Mouse (Mus musculus) cerebellum, postnatal 10 days (tissue): ENCODE results near the gene Hrh1.
"Not testable (repeated sequence)": the region's sequence is repeated elsewhere in the genome, so short reads cannot be mapped to it uniquely, and the experiment has no call there.

ENCODE experiments used
- DNase-seq, 2 experiments: peaks; one replicate each; pipeline ENCODE4 v3.0.0; 2021; ENCODE audit warnings: mixed read lengths in 2 of 2

The Hrh1 gene

GRCm38 (mm10) chr6:114473541-114473940 is 75.8 kb downstream of the Hrh1 start:
- no peak for DNase-seq

DNA sequence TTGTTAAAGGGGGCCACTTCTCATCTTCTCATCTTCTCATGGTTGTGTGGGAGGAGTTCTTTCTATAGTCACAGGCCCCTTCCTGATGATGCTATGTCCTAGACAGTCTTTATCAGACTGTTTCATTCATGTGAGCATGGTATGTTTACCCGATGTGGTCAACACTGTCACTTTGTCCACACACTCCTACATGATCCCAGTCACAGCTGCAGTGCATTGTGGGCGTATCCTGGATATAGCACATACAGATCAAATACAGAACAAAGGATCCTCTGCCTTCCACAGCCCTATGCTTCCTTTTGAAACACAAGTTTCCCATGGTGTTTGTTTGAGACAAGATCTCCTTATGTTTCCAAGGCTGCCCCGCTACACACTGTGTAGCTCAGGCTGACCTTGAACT is 76.3 kb downstream of the Hrh1 start:
- no peak for DNase-seq

DNA sequence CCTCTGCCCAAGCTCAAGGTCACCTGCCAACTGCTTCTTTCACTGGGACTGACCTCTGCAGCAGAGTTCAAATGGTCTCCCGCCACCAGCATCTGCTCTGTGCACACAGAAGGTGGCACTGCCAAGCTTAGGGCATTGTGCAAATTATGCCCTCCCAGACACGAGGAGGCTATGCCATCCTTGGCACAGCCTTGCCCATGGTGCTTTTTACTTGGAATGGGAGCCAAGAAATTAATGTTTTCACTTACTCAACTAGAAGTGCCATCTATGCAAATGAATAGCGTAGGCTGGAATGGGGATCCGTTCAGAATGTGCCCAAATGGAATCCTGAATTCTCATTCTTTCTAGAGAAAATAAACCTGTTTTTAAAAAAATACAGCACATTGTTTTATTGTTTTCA is 77.2 kb downstream of the Hrh1 start:
- peak; percentile 51 to 65 for DNase-seq

- peak in 1 of 2 experiments; percentile 29 for DNase-seq
Observed at GRCm38 (mm10) chr6:114478771-114479170, 81.0 kb downstream of the Hrh1 start.

DNA sequence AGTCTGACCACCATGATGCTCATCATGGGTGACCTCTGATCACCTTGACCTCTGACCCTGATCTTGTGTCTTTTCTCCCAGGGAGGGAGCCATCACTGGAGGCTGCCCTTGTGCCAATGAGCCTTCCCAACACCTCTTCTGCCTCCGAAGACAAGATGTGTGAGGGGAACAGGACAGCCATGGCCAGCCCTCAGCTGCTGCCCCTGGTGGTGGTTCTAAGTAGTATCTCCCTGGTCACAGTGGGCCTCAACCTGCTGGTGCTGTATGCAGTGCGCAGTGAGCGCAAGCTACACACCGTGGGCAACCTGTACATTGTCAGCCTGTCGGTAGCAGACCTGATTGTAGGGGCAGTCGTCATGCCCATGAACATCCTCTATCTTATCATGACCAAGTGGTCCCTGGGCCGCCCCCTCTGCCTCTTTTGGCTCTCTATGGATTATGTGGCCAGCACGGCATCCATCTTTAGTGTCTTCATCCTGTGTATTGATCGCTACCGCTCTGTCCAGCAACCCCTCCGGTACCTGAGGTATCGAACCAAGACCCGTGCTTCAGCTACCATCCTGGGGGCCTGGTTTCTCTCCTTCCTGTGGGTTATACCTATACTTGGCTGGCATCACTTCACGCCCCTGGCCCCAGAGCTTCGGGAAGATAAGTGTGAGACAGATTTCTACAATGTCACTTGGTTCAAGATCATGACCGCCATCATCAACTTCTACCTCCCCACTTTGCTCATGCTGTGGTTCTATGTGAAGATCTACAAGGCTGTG is 82.1 kb downstream of the Hrh1 start:
- DNase-seq = peak in 1 of 2 experiments; percentile 45

GRCm38 (mm10) chr6:114489371-114489770 is 91.6 kb downstream of the Hrh1 start:
- peak; percentile 72 for DNase-seq

- DNase-seq = peak in 1 of 2 experiments; percentile 1
Observed at GRCm38 (mm10) chr6:114492588-114492987, 94.9 kb downstream of the Hrh1 start.

DNA sequence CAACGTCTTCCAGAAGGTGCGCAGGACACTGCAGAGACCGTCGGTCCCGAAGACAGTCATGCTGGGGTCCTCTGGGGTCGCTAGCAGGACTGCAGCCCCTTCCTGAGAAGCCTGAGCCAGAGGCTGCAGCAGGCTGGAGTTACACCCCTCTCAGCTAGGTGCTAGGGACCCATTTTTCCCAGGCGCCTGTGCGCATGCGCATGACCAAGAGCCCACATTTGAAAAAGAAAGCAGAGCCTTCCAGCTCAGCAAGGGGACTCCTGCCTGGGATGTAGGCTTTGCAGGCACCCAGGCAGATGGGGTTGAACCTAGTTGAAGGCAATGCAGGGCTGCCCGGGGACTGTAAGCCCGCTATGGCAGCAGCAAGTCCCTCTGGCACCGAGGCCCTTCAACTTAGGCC is 97.3 kb downstream of the Hrh1 start:
- DNase-seq = peak; percentile 18 to 29

- DNase-seq = not testable (repeated sequence)
Observed at GRCm38 (mm10) chr6:114514038-114514437, 116.3 kb downstream of the Hrh1 start.

DNA sequence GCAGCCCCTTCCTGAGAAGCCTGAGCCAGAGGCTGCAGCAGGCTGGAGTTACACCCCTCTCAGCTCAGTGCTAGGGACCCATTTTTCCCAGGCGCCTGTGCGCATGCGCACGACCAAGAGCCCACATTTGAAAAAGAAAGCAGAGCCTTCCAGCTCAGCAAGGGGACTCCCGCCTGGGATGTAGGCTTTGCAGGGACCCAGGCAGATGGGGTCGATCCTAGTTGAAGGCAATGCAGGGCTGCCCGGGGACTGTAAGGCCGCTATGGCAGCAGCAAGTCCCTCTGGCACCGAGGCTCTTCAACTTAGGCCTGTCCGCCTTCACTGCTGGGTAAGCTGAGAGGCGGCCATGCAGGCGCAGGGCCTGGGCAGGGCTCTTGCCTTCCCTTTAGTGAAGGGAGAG is 131.0 kb downstream of the Hrh1 start:
- not testable (repeated sequence) for DNase-seq
